Mouse (Mus musculus): ENCODE data around the gene Gla. TPM values are rescaled to one million over a fixed set of nuclear protein-coding genes. Genes with fewer than 3 reads are reported as not detected.
"Not testable (repeated sequence)": the region's sequence is repeated elsewhere in the genome, so short reads cannot be mapped to it uniquely, and the experiment has no call there.

The Gla gene
- polyA plus RNA-seq, 1 experiment = 8.1 TPM

DNA sequence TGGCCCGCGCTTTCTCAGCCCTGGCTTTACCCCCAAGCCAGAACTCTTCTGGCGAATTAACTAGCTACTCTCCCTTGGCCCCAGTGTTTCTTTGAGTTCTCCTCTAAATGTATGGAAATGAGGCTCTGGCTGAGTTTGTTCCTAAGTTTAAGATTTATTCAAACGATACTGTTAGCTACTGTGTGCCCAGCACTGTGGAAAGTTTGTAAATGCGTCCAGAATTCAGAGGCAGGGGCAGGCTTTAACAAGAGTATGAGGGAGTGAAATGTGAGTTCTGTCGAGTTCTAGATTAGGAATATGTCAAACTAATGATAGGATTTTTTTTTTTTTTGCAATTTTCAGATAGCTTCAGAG, 59.0 kb downstream of the Gla start:
- H3K27ac ChIP-seq (ENCODE audit: insufficient read depth, low read length) = peak overlapping the region; percentile 61; the same call in 1 of the 2 replicates
- H3K4me1 ChIP-seq (ENCODE audit: control insufficient read depth, insufficient read depth, low read length) = no peaks in the 10 kb centered on the region
- H3K27me3 ChIP-seq (ENCODE audit: control insufficient read depth, insufficient read depth, low read length, poor library complexity, severe bottlenecking) = no peaks in the 10 kb centered on the region
- TF ChIP-seq CTCF (IDR thresholded peaks at IDR 0.05; ENCODE audit: low read depth, low read length) (no peak), POLR2A (IDR thresholded peaks at IDR 0.05; ENCODE audit: insufficient read depth, low read length) (no peak), EP300 (IDR thresholded peaks at IDR 0.05; ENCODE audit: insufficient read depth, low read depth, low read length) (no peak)
- H3K4me3 ChIP-seq (ENCODE audit: low read depth, low read length) = peak overlapping the region; percentile 80; the same call in 1 of the 2 replicates
- no peaks in the 10 kb centered on the region for H3K9me3 ChIP-seq (replicated peaks; ENCODE audit: control insufficient read depth, insufficient read depth, low read length, poor library complexity, severe bottlenecking)
- peaks cover 5% of the 10 kb centered on the region for H3K36me3 ChIP-seq (ENCODE audit: control insufficient read depth, insufficient read depth, low read length, poor library complexity, severe bottlenecking)
- peak overlapping the region; percentile 88 for H3K9ac ChIP-seq (ENCODE audit: low read depth, poor library complexity, severe bottlenecking)

GRCm38 (mm10) chrX:134541145-134541954, 59.6 kb downstream of the Gla start, which contains the start of gene Timm8a1:
TSS of gene Timm8a1 (minus strand) at chrX:134541865.
- TF ChIP-seq CTCF (IDR thresholded peaks at IDR 0.05; ENCODE audit: low read depth, low read length) = no peak
- no peak for TF ChIP-seq EP300 (IDR thresholded peaks at IDR 0.05; ENCODE audit: insufficient read depth, low read depth, low read length)
- no peak for TF ChIP-seq POLR2A (IDR thresholded peaks at IDR 0.05; ENCODE audit: insufficient read depth, low read length)
- peak within 1 kb of the TSS; percentile 71 for H3K27ac ChIP-seq (ENCODE audit: insufficient read depth, low read length)
- no peaks in the 10 kb centered on the region for H3K27me3 ChIP-seq (ENCODE audit: control insufficient read depth, insufficient read depth, low read length, poor library complexity, severe bottlenecking)
- H3K4me1 ChIP-seq (ENCODE audit: control insufficient read depth, insufficient read depth, low read length) = no peaks in the 10 kb centered on the region
- peak within 1 kb of the TSS; percentile 98 for H3K4me3 ChIP-seq (ENCODE audit: low read depth, low read length)
- H3K36me3 ChIP-seq (ENCODE audit: control insufficient read depth, insufficient read depth, low read length, poor library complexity, severe bottlenecking) = peaks cover 6% of the 10 kb centered on the region
- H3K9me3 ChIP-seq (replicated peaks; ENCODE audit: control insufficient read depth, insufficient read depth, low read length, poor library complexity, severe bottlenecking) = no peaks in the 10 kb centered on the region
- peak within 1 kb of the TSS; percentile 88 for H3K9ac ChIP-seq (ENCODE audit: low read depth, poor library complexity, severe bottlenecking)

DNA sequence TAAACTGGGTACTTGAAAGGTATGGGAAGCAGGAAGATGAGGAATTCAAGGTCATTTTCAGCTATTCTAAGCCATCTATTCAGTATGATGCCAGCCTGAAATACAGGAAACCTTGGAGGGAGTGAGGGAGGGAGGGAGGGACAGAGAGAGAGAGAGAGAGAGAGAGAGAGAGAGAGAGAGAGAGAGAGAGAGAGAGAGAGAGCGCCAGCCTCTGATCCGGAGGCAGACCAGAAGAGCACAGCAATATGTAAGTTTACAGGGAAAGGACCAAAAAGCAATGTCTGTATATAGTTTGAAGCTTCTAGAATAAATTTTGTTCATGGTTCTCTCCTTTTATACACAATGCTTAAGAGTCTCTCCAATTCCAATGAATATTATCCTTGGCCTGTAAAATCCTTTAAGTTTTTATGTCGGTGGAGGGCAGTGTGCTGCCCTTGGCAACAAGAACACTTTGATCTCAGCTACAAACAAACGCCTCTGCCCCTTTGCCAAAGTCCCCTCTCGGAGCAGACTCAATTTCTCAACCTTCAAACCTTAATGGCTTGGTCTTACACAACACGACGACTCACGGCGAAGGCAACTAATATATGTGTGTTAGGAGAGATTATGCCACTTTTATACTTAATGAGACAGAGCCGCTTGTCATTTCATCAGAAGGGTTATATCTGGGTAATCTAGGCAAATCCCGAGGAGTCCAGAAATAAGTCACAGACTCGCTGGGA, 60.4 kb downstream of the Gla start:
- peak overlapping the region; percentile 98 for H3K4me3 ChIP-seq (ENCODE audit: low read depth, low read length)
- peaks cover 8% of the 10 kb centered on the region for H3K36me3 ChIP-seq (ENCODE audit: control insufficient read depth, insufficient read depth, low read length, poor library complexity, severe bottlenecking)
- no peaks in the 10 kb centered on the region for H3K27me3 ChIP-seq (ENCODE audit: control insufficient read depth, insufficient read depth, low read length, poor library complexity, severe bottlenecking)
- H3K27ac ChIP-seq (ENCODE audit: insufficient read depth, low read length) = peak overlapping the region; percentile 71
- no peaks in the 10 kb centered on the region for H3K9me3 ChIP-seq (replicated peaks; ENCODE audit: control insufficient read depth, insufficient read depth, low read length, poor library complexity, severe bottlenecking)
- H3K4me1 ChIP-seq (ENCODE audit: control insufficient read depth, insufficient read depth, low read length) = no peaks in the 10 kb centered on the region
- peak overlapping the region; percentile 88 for H3K9ac ChIP-seq (ENCODE audit: low read depth, poor library complexity, severe bottlenecking)
- TF ChIP-seq CTCF (IDR thresholded peaks at IDR 0.05; ENCODE audit: low read depth, low read length) (no peak), EP300 (IDR thresholded peaks at IDR 0.05; ENCODE audit: insufficient read depth, low read depth, low read length) (no peak), POLR2A (IDR thresholded peaks at IDR 0.05; ENCODE audit: insufficient read depth, low read length) (no peak)

GRCm38 (mm10) chrX:134539795-134540194, 61.1 kb downstream of the Gla start:
- H3K9ac ChIP-seq (ENCODE audit: low read depth, poor library complexity, severe bottlenecking) = peak overlapping the region; percentile 88
- H3K36me3 ChIP-seq (ENCODE audit: control insufficient read depth, insufficient read depth, low read length, poor library complexity, severe bottlenecking); H3K27ac ChIP-seq (ENCODE audit: insufficient read depth, low read length); H3K4me1 ChIP-seq (ENCODE audit: control insufficient read depth, insufficient read depth, low read length); H3K9me3 ChIP-seq (replicated peaks; ENCODE audit: control insufficient read depth, insufficient read depth, low read length, poor library complexity, severe bottlenecking); H3K27me3 ChIP-seq (ENCODE audit: control insufficient read depth, insufficient read depth, low read length, poor library complexity, severe bottlenecking): not testable (repeated sequence)
- peak; percentile 14 for TF ChIP-seq CTCF (IDR thresholded peaks at IDR 0.05; ENCODE audit: low read depth, low read length)
- peak overlapping the region; percentile 98 for H3K4me3 ChIP-seq (ENCODE audit: low read depth, low read length)

Other genes starting within 250 kb of the Gla start
- 0.33 and 0.39 TPM in 2 replicates for gene Drp2, start 196.6 kb downstream of the Gla start, polyA plus RNA-seq (2011; ENCODE audit: insufficient read depth, insufficient read length, low read depth, missing spikeins)
- 1.8 and 2.9 TPM in 2 replicates for gene Taf7l, start 124.6 kb downstream of the Gla start, polyA plus RNA-seq (2011; ENCODE audit: insufficient read depth, insufficient read length, low read depth, missing spikeins)
- gene Timm8a1, start 59.3 kb downstream of the Gla start, polyA plus RNA-seq (2011; ENCODE audit: insufficient read depth, insufficient read length, low read depth, missing spikeins) = 45.3 and 54.9 TPM in 2 replicates
- gene Btk, start 17.6 kb downstream of the Gla start, polyA plus RNA-seq (2011; ENCODE audit: insufficient read depth, insufficient read length, low read depth, missing spikeins) = not detected in 2 replicates
- gene Rpl36a, start 15.5 kb downstream of the Gla start, polyA plus RNA-seq (2011; ENCODE audit: insufficient read depth, insufficient read length, low read depth, missing spikeins) = 1,186 and 1,244 TPM in 2 replicates
- gene Hnrnph2, start 54 bp upstream of the Gla start, polyA plus RNA-seq (2011; ENCODE audit: insufficient read depth, insufficient read length, low read depth, missing spikeins) = 114 and 125 TPM in 2 replicates
- 9.8 and 11.1 TPM in 2 replicates for gene Armcx4, start 85.4 kb upstream of the Gla start, polyA plus RNA-seq (2011; ENCODE audit: insufficient read depth, insufficient read length, low read depth, missing spikeins)
- gene Armcx1, start 116.8 kb upstream of the Gla start, polyA plus RNA-seq (2011; ENCODE audit: insufficient read depth, insufficient read length, low read depth, missing spikeins) = 29.5 and 37.7 TPM in 2 replicates
- gene Armcx6, start 150.3 kb upstream of the Gla start, polyA plus RNA-seq (2011; ENCODE audit: insufficient read depth, insufficient read length, low read depth, missing spikeins) = 2.8 and 4.4 TPM in 2 replicates
- 14.6 and 19.1 TPM in 2 replicates for gene Armcx3, start 155.5 kb upstream of the Gla start, polyA plus RNA-seq (2011; ENCODE audit: insufficient read depth, insufficient read length, low read depth, missing spikeins)
- gene Armcx2, start 208.1 kb upstream of the Gla start, polyA plus RNA-seq (2011; ENCODE audit: insufficient read depth, insufficient read length, low read depth, missing spikeins) = 32.3 and 34.0 TPM in 2 replicates